In the genomic region with DNA sequence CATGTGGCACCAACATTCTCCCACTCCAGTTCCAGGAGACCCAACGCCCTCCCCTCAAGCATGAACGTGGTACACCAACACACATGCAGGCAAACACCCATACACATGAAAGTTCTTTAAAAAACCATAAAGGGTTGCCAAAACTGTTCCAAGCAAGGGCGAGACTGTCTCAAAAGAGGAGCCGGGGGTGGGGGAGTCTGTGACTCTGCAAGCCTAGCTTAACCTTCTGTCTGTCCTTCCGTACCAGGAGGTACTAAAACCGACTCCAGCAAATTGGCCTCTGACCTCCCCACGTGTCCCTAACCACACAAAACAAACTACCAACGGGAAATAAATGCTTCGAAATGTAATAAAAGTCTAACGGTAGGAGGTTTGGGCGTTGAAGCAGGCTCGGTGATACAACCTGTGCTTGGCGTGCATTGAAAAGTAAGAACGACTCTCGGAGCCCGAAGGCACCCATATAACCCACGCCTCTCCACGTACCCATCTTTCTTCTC, we compare ENCODE assay signal across 8 mouse cellular contexts. TPM values are rescaled to one million over a fixed set of nuclear protein-coding genes. Genes with fewer than 3 reads are reported as not detected.
DNase-seq lines count a peak whose midpoint lies in the region; ATAC-seq and TF ChIP-seq lines count a peak whose summit lies in the region.

No protein-coding gene starts in this region.

- under 1% methylated on average over 18 of the region's 18 CpGs for WGBS in lung, adult 2 months
- under 1% methylated on average over 18 of the region's 18 CpGs for WGBS in forebrain, postnatal 0 days
- WGBS in macrophage (ENCODE audit: missing documents) = 3% methylated on average over 16 of the region's 18 CpGs

- no peak for TF ChIP-seq POLR2A in lung, adult 2 months (IDR thresholded peaks at IDR 0.05; ENCODE audit: borderline replicate concordance, extremely low read depth, low read depth, low read length)
- no peak for TF ChIP-seq POLR2A in bone marrow macrophage, adult 2 months (IDR thresholded peaks at IDR 0.05; ENCODE audit: borderline replicate concordance, low read depth, low read length)

- ATAC-seq in forebrain, postnatal 0 days = no peak

- H3K27ac ChIP-seq in bone marrow macrophage, adult 2 months (ENCODE audit: insufficient read depth, low read depth, low read length) = peak overlapping the region; percentile 96
- H3K27ac ChIP-seq in forebrain, postnatal 0 days (ENCODE audit: low read depth, low read length) = peak overlapping the region; percentile 99
- peak overlapping the region; percentile 54 for H3K27ac ChIP-seq in macrophage

- peaks cover 18% of the 10 kb centered on the region for H3K36me3 ChIP-seq in forebrain, postnatal 0 days (ENCODE audit: insufficient read depth)
- H3K36me3 ChIP-seq in macrophage (ENCODE audit: inconsistent target) = peaks cover 28% of the 10 kb centered on the region; the same call in 1 of the 2 replicates

- peaks cover 53% of the 10 kb centered on the region for H3K79me2 ChIP-seq in macrophage (ENCODE audit: inconsistent target)

- H3K9me3 ChIP-seq in forebrain, postnatal 0 days (ENCODE audit: low read length) = no peaks in the 10 kb centered on the region

- H3K9ac ChIP-seq in forebrain, postnatal 0 days = peak overlapping the region; percentile 97

- H3K27me3 ChIP-seq in forebrain, postnatal 0 days (ENCODE audit: insufficient read depth, low read length) = no peaks in the 10 kb centered on the region

- H3K4me3 ChIP-seq in lung, adult 2 months (replicated peaks; ENCODE audit: extremely low read depth, low read depth, low read length) = peak overlapping the region; percentile 60
- peak overlapping the region; percentile 95 for H3K4me3 ChIP-seq in bone marrow macrophage, adult 2 months (ENCODE audit: insufficient read depth, low read length)
- peak overlapping the region; percentile 87 for H3K4me3 ChIP-seq in forebrain, postnatal 0 days (ENCODE audit: low read depth, low read length)
- H3K4me3 ChIP-seq in macrophage (ENCODE audit: inconsistent target) = peak overlapping the region; percentile 57

- DNase-seq in lung, adult 2 months = no peak
- DNase-seq in lung, postnatal 25 days (ENCODE audit: low spot score) = no peak
- peak; percentile 30 for DNase-seq in forebrain, postnatal 0 days
- DNase-seq in right cerebral cortex, adult 2 months (ENCODE audit: low spot score in 2 of 2) = no peak
- no peak for DNase-seq in layer of hippocampus, adult 9-10 months (ENCODE audit: low spot score)
- no peak for DNase-seq in left cerebral cortex, postnatal 14 days (ENCODE audit: low spot score in 2 of 2)

- H3K4me2 ChIP-seq in forebrain, postnatal 0 days (ENCODE audit: low read depth) = peak overlapping the region; percentile 76

- no peak for TF ChIP-seq CTCF in lung, adult 2 months (IDR thresholded peaks at IDR 0.05; ENCODE audit: insufficient read depth, low read length)
- no peak for TF ChIP-seq CTCF in bone marrow macrophage, adult 2 months (IDR thresholded peaks at IDR 0.05; ENCODE audit: low read depth, low read length)
- no peak for TF ChIP-seq CTCF in forebrain, postnatal 0 days (IDR thresholded peaks at IDR 0.05; ENCODE audit: low read depth)

- intact Hi-C loops in left cerebral cortex, postnatal 14 days (cut with DNase I) = loop anchor here (5.0 kb wide), 1 partner anchor 34 kb away; no protein-coding TSS in a partner anchor

- H3K4me1 ChIP-seq in lung, adult 2 months (ENCODE audit: control insufficient read depth, insufficient read depth, low read length) = peaks cover 6% of the 10 kb centered on the region
- peaks cover 9% of the 10 kb centered on the region for H3K4me1 ChIP-seq in bone marrow macrophage, adult 2 months (ENCODE audit: control insufficient read depth, insufficient read depth, low read length)
- 0 out of 2 replicates have a peak, but pooled peaks cover 3% of the 10 kb centered on the region for H3K4me1 ChIP-seq in forebrain, postnatal 0 days (ENCODE audit: insufficient read depth)

RNA-seq across cellular contexts. Expression of a gene that starts 1.0 kb away (rescaled TPM):
- polyA plus RNA-seq in lung, adult 2 months (2012; rRNA removed) = 26.7 and 32.1 TPM in 2 replicates
- 56.6 and 62.4 TPM in 2 replicates for polyA plus RNA-seq in bone marrow macrophage, adult 2 months (2012; ENCODE audit: insufficient read depth, insufficient read length, missing spikeins)
- 69.9 and 74.1 TPM in 2 replicates for total RNA-seq in forebrain, postnatal 0 days (2014; rRNA removed)
- 109 and 110 TPM in 2 replicates for polyA plus RNA-seq in forebrain, postnatal 0 days (2015; fragmentation: Nextera tagmentation; extraction: Ambion mirVana)
- 10 to 100 TPM; 24.1 to 84.7 (median 43.2) TPM for total RNA-seq in macrophage (2018; cell fraction: chromatin; rRNA removed)
- 10 to 100 TPM; 14.4 to 34.4 (median 22.4) TPM for total RNA-seq in macrophage (2018; cell fraction: cytosol; rRNA removed)
- total RNA-seq in macrophage (2018; cell fraction: nucleus; rRNA removed) = 10 to 100 TPM; 14.8 to 97.7 (median 33.0) TPM
- 17.8 to 41.1 TPM (median 31.9 TPM) in 3 replicates for polyA plus RNA-seq in macrophage (2018)
- total RNA-seq in left cerebral cortex, postnatal 14 days (2021) = 10 to 100 TPM; 59.5 to 61.0 TPM

RNA-seq across cellular contexts. Expression of a gene that starts 37.6 kb away (rescaled TPM):
- polyA plus RNA-seq in lung, adult 2 months (2012; rRNA removed) = 10.4 and 13.0 TPM in 2 replicates
- polyA plus RNA-seq in bone marrow macrophage, adult 2 months (2012; ENCODE audit: insufficient read depth, insufficient read length, missing spikeins) = 42.6 and 44.0 TPM in 2 replicates
- 51.1 and 52.0 TPM in 2 replicates for total RNA-seq in forebrain, postnatal 0 days (2014; rRNA removed)
- polyA plus RNA-seq in forebrain, postnatal 0 days (2015; fragmentation: Nextera tagmentation; extraction: Ambion mirVana) = 35.5 and 47.0 TPM in 2 replicates
- 100 to 1,000 TPM in 22 of 26 experiments, 10 to 100 TPM in 4; 92.6 to 179 (median 113) TPM for total RNA-seq in macrophage (2018; cell fraction: chromatin; rRNA removed)
- 10 to 100 TPM; 27.8 to 44.6 (median 35.7) TPM for total RNA-seq in macrophage (2018; cell fraction: cytosol; rRNA removed)
- 100 to 1,000 TPM in 8 of 26 experiments, 10 to 100 TPM in 18; 72.7 to 126 (median 94.3) TPM for total RNA-seq in macrophage (2018; cell fraction: nucleus; rRNA removed)
- polyA plus RNA-seq in macrophage (2018) = 15.6 to 24.0 TPM (median 18.9 TPM) in 3 replicates
- total RNA-seq in left cerebral cortex, postnatal 14 days (2021) = 10 to 100 TPM; 40.5 to 45.3 TPM

RNA-seq across cellular contexts. Expression of a gene that starts 37.7 kb away (rescaled TPM):
- not detected in 2 replicates for polyA plus RNA-seq in lung, adult 2 months (2012; rRNA removed)
- not detected in 2 replicates for polyA plus RNA-seq in bone marrow macrophage, adult 2 months (2012; ENCODE audit: insufficient read depth, insufficient read length, missing spikeins)
- not detected in 2 replicates for total RNA-seq in forebrain, postnatal 0 days (2014; rRNA removed)
- polyA plus RNA-seq in forebrain, postnatal 0 days (2015; fragmentation: Nextera tagmentation; extraction: Ambion mirVana) = 0.51 TPM in 1 of 2 replicates, not detected in the other
- not detected for total RNA-seq in macrophage (2018; cell fraction: chromatin; rRNA removed)
- total RNA-seq in macrophage (2018; cell fraction: cytosol; rRNA removed) = not detected
- total RNA-seq in macrophage (2018; cell fraction: nucleus; rRNA removed) = not detected
- polyA plus RNA-seq in macrophage (2018) = not detected in 3 replicates
- total RNA-seq in left cerebral cortex, postnatal 14 days (2021) = not detected

RNA-seq across cellular contexts. Expression of a gene that starts 40.9 kb away (rescaled TPM):
- polyA plus RNA-seq in lung, adult 2 months (2012; rRNA removed) = 0.12 and 0.13 TPM in 2 replicates
- polyA plus RNA-seq in bone marrow macrophage, adult 2 months (2012; ENCODE audit: insufficient read depth, insufficient read length, missing spikeins) = not detected in 2 replicates
- not detected in 2 replicates for total RNA-seq in forebrain, postnatal 0 days (2014; rRNA removed)
- not detected in 2 replicates for polyA plus RNA-seq in forebrain, postnatal 0 days (2015; fragmentation: Nextera tagmentation; extraction: Ambion mirVana)
- not detected for total RNA-seq in macrophage (2018; cell fraction: chromatin; rRNA removed)
- not detected for total RNA-seq in macrophage (2018; cell fraction: cytosol; rRNA removed)
- not detected for total RNA-seq in macrophage (2018; cell fraction: nucleus; rRNA removed)
- polyA plus RNA-seq in macrophage (2018) = not detected in 3 replicates
- total RNA-seq in left cerebral cortex, postnatal 14 days (2021) = under 1 TPM in 1 of 2 experiments, not detected in 1; 0.11 TPM

RNA-seq across cellular contexts. Expression of a gene that starts 50.6 kb away (rescaled TPM):
- 0.39 TPM in 1 of 2 replicates, not detected in the other for polyA plus RNA-seq in lung, adult 2 months (2012; rRNA removed)
- not detected in 2 replicates for polyA plus RNA-seq in bone marrow macrophage, adult 2 months (2012; ENCODE audit: insufficient read depth, insufficient read length, missing spikeins)
- not detected in 2 replicates for total RNA-seq in forebrain, postnatal 0 days (2014; rRNA removed)
- polyA plus RNA-seq in forebrain, postnatal 0 days (2015; fragmentation: Nextera tagmentation; extraction: Ambion mirVana) = not detected in 2 replicates
- not detected for total RNA-seq in macrophage (2018; cell fraction: chromatin; rRNA removed)
- total RNA-seq in macrophage (2018; cell fraction: cytosol; rRNA removed) = not detected
- total RNA-seq in macrophage (2018; cell fraction: nucleus; rRNA removed) = not detected
- not detected in 3 replicates for polyA plus RNA-seq in macrophage (2018)
- total RNA-seq in left cerebral cortex, postnatal 14 days (2021) = not detected
